Mouse (Mus musculus) heart, postnatal 25 days (tissue): Measurements from ENCODE around the gene Cux2. TPM values are rescaled to one million over a fixed set of nuclear protein-coding genes. Genes with fewer than 3 reads are reported as not detected.

ENCODE experiments used
- DNase-seq: peaks from one replicate; pipeline ENCODE4 v3.0.0; 2022; ENCODE audit warnings: low spot score
- intact Hi-C: fragments of 180-260 bp; cut with DNase I; formaldehyde crosslinking; loops from one replicate; pipeline ENCODE4 v1.15.1; 2025
- total RNA-seq, 2 experiments: library from RNA; stranded (reverse); gene quantifications; 2 replicates each; pipeline ENCODE4 v1.2.3; 2021

Cux2 gene
- total RNA-seq, 2 experiments from 2014 or later = 23.7 to 29.0 TPM

- intact Hi-C loops = no loop called here
- DNase-seq = no peak
Measured at GRCm38 (mm10) chr5:121943472-121943871, 106.4 kb downstream of the Cux2 start.

- no peak for DNase-seq
- intact Hi-C loops = no loop called here
Measured at GRCm38 (mm10) chr5:121938065-121938849, 111.6 kb downstream of the Cux2 start.

GRCm38 (mm10) chr5:121930261-121930660, 119.6 kb downstream of the Cux2 start:
- DNase-seq = no peak
- intact Hi-C loops = no loop called here

- intact Hi-C loops = no loop called here
- DNase-seq = no peak
Measured at GRCm38 (mm10) chr5:121928362-121929000, 121.4 kb downstream of the Cux2 start.

DNA sequence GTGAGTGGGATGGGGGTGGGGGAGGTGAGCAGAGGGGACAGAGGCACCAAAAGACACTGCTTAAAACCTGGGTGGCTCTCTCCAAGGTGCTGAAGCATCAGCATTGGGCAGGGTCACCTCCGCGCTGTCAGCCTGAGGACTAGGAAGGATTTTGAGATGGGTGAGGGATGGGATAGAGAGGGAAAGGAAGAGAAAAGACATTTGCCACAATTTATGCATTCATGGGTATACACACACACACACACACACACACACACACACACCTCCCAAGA, 123.4 kb downstream of the Cux2 start:
- no peak for DNase-seq
- intact Hi-C loops = no loop called here

GRCm38 (mm10) chr5:121925751-121926542, 124.0 kb downstream of the Cux2 start:
- DNase-seq = no peak
- intact Hi-C loops = no loop called here

GRCm38 (mm10) chr5:121925291-121925690, 124.6 kb downstream of the Cux2 start:
- DNase-seq = no peak
- intact Hi-C loops = no loop called here

- intact Hi-C loops = no loop called here
- no peak for DNase-seq
Measured at GRCm38 (mm10) chr5:121924423-121924822, 125.5 kb downstream of the Cux2 start.

GRCm38 (mm10) chr5:121922942-121923826, 126.7 kb downstream of the Cux2 start:
- intact Hi-C loops = no loop called here
- no peak for DNase-seq

GRCm38 (mm10) chr5:121919216-121919615, 130.7 kb downstream of the Cux2 start:
- DNase-seq = no peak
- intact Hi-C loops = no loop called here

GRCm38 (mm10) chr5:121916813-121917212, 133.1 kb downstream of the Cux2 start:
- intact Hi-C loops = no loop called here
- DNase-seq = no peak

DNA sequence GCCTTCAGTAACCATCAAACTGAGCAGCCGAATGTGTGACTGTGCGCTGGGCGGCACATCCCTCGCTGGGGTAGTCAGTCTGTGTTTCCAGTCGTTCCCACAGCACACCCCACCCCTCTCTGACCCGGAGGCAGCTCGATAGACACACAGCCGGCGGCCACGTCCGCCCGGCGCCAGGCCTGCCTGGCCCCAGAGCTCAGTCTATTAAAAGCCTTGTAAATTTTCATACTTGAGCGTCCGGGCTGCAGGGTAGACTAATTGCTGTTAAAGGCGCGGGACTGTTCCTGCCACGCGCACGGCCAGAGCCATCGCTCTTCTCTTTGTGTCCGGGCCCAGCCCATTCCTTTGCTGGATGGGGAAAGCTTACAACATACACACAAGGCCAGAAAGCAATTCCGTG, 135.9 kb downstream of the Cux2 start:
- intact Hi-C loops = no loop called here
- DNase-seq = no peak

GRCm38 (mm10) chr5:121909226-121909985, 140.5 kb downstream of the Cux2 start:
- no peak for DNase-seq
- intact Hi-C loops = no loop called here

- DNase-seq = no peak
- intact Hi-C loops = no loop called here
Measured at GRCm38 (mm10) chr5:121905671-121906070, 144.2 kb downstream of the Cux2 start.

GRCm38 (mm10) chr5:121904799-121905198, 145.1 kb downstream of the Cux2 start:
- no peak for DNase-seq
- intact Hi-C loops = no loop called here

DNA sequence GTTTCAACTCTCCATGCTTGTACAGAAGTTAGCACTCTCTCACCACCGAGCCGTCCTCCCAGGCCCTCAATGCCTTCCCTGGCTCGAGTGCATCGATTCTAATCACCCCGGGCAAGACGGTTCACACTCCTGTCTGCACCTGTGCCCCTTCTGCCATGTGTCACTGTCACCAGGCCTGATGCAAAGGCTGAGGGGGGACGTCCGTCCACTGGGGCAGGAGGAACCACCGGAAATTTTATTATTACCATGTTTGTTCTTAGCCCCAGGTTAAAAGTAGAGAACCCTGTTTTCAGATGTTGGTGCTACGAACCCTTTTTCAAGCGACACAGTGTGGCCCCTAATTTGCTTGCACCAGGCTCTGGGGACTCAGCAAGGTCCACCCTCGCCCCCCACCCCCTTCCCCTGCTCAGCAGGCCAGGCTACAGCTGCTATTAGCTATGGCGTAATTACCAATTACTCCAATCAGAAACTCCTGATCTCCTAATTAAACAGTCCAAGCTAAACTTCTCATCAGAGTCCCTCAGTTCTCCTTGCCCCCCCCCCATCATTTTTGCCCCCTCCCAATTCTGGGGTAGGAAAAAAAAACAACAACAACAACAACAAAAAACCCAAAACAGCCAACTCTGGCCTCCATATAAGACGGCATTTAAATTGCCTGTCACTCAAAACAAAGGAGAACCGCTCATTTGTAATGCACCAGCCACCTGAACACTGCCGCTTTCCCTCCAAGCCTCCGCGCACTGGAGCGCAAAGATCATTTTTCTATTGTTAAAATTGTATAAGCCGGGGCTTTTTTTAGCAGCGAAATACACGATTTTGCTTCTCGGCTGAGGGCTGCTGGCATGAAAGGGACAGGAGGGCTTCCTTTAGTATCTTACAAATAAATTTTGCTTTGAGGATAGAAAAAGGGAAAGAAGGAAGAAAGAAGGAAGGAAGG, 146.8 kb downstream of the Cux2 start:
- no peak for DNase-seq
- intact Hi-C loops = no loop called here

DNA sequence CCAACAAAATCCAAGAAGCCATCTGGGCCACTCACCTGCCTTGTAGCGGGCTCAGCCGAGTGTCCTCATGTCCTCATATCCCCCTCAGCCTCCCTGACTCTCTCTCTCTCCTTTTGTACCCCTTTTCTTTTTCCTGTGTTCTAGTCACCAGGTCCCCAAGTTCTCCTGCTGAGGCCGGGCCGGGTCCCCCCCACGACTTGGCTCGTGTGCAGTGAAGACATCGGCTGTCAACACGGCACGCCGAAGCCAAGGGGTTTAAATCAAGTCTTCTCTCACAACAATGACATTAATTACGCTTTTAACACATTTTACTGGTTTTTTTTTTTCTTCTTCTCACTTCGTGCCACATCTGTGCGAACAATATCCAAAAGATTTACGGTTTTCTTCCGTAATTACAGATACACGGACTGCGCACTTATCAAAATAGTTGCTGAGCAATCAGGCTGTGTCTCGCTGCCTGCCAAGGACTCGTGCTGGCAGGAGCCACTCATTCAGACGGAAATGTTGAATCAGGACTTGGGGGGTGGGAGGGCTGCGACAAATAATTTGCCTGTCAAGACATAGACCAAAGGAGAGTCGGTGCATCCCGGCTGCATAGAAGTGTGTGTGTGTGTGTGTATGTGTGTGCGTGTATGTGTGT, 154.7 kb downstream of the Cux2 start:
- no peak for DNase-seq
- intact Hi-C loops = no loop called here

- no peak for DNase-seq
- intact Hi-C loops = loop anchor here (5.0 kb wide), 2 partner anchors 163 to 193 kb away; no protein-coding TSS in a partner anchor
Measured at GRCm38 (mm10) chr5:121894647-121895046, 155.3 kb downstream of the Cux2 start.
